Mouse (Mus musculus): ENCODE measurements around the gene Sema3g.

Sema3g gene

GRCm38 (mm10) chr14:31197547-31198516, 19.8 kb upstream of the Sema3g start:
- DNase-seq, result no peak

DNA sequence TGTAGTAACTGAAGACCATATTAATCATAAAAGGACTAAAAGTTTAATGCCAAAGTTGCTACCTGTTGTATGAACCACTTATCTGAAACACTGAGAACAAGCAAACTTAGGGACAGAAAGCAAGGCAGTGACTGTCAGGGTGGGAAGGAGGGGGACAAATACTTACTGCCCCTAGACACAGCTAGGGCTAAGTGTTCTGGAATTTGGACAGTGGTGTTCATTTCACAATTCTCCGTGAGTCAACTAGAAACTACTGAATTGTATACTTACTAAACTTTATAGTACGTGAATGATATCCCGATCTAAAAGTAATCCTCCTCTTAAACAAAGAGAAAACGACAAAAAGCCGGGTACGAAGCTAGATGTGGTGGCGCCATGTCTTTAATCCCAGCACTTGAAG, 18.1 kb upstream of the Sema3g start:
- no peak for DNase-seq

DNA sequence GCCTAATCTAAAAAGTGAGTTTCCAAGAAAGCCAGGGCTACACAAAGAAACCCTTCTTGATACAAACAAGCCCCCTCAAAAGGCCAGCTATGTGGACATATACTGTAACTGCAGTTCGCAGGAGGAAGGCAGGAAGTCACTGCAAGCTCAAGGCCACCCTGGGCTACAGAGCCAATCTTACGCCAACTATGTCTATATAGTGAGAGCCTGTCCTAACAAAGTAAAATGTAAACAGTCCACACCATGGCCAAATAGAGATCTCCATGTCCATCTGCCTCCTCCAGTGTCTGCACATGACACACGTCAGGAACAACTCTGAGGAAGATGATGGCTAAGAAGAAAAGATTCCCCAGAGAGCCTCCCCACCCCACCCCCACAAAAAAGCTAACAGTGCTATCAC, 17.6 kb upstream of the Sema3g start:
- DNase-seq, result no peak

DNA sequence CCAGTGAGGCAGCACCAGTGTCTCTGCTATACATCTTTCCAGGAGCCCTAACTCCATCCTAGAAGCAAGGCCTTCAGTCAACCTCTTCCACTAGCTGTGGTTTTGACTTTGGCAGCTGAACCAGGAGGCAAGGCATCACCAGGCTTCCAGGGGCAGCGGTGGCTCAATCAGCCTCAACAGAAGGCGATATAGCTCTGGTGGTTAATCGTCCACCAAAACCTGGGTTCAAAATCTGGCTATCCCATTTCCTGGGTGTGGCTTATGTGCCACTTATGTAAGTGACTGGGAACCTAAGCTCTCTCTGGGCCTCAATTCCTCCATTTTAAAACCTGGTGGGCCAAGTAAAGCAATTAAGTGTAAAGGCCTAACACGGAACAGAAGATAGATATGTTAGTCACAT, 12.8 kb upstream of the Sema3g start:
- no peak for DNase-seq

DNA sequence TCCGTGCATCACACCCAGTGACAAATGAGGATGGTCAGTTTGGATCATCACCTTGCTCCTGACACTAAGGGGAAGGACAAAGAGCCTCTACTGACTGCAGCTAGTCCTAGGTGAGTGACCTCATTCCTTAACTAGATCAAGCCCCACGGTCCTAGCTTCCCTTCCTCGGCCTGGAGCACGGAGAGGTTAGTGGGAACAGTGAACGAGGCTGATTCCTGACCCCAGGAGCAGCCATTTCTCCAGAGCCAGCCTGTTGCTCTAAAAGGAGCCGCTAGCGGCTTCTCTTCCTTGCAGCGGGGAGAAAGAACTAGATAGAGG, 12.5 kb upstream of the Sema3g start:
- no peak for DNase-seq

DNA sequence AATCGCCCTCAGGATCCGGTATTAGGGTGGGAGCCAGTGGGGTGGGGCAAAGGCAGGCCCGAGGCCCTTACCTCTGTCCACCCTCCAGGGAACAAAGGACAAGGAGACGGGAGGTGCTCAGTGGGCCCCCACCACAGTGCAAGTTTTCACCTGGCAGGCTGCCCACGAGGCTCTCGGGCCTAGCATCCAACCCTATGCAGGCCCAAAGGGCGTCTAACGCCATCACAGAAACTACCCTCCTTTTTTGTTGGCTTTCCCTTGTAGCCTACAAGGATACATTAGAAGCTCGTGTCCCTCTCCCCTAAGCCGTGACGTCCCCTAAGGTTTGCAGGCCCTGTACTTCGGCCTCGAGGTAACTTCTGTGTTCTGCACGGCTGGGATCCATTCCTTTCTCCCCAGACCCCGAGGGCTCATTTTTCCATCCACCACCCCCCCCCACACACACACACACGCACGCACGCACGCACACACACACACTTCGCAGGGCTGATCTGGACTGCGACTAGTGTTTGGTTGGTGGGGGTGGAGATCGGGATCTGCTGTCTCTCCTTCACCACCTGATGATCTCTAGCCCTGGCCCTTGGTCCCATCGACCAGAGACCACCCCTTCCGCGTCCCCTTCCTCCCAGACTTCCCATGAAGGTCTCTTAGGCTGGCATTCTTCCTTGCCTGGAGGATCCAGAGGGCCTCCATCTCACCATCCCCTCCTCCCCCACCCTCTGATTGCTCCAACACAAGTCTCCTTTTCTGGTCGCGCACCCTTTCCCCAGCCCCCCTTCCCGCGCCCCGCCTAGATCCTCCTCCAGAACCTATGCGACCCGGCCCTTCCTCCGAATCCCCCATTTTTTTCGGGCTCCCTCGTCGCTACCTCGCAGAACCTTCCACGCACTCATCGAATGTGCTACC, 11.8 kb upstream of the Sema3g start:
- DNase-seq, result peak; percentile 60

- peak; percentile 96 for DNase-seq
Observed at GRCm38 (mm10) chr14:31206472-31206981, 11.1 kb upstream of the Sema3g start.

GRCm38 (mm10) chr14:31207070-31207830, 10.4 kb upstream of the Sema3g start:
- DNase-seq, result peak; percentile 35

DNA sequence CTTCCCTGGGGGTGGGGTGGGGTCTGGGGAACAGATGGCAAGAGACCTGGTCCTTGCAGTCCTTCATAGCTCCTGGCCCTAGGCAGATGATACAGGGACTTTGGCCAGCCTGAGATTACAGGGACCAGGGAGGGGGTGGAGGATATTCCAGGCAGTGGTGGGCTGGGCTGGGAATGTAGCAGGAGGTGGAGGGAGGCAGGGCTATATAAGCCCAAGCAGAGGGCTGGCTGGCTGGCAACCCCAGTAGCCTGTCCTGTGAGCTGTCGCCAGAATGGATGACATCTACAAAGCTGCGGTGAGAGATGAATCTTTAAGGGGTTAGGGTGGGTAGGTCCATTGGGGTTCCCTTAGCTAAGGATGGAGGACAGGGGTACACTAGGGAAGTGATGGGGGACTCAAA, 9.6 kb upstream of the Sema3g start, which contains the start of gene Tnnc1:
Tnnc1 (plus strand) TSS at position 229 of the 400 bp plus-strand sequence.
- no peak for DNase-seq

- no peak for DNase-seq
Observed at GRCm38 (mm10) chr14:31209133-31209557, 8.5 kb upstream of the Sema3g start.

- DNase-seq, result no peak
Observed at GRCm38 (mm10) chr14:31211854-31212253, 5.8 kb upstream of the Sema3g start.

DNA sequence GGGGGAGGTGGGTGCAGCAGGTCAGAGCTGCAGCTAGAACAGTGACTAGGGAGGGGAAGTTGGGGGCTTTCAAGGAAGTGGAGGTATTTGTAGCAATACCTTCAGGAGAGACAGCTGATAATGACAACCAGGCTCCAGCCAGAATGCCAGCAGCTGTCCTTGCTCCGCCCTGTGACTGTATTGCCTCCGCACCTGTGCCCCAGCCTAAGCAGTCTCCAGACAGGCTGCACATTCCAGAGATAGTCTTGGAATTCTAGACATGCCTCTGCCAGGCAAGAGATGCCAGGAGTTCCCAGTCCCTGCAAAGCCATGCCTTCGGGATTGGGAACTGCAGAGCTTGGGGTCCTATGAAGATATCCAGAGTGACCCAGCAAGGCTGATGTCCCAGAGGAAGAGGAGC, 5.2 kb upstream of the Sema3g start:
- DNase-seq, result no peak

GRCm38 (mm10) chr14:31213868-31214267, 3.8 kb upstream of the Sema3g start:
- DNase-seq, result no peak

- DNase-seq, result no peak
Observed at GRCm38 (mm10) chr14:31214684-31215083, 3.0 kb upstream of the Sema3g start.

DNA sequence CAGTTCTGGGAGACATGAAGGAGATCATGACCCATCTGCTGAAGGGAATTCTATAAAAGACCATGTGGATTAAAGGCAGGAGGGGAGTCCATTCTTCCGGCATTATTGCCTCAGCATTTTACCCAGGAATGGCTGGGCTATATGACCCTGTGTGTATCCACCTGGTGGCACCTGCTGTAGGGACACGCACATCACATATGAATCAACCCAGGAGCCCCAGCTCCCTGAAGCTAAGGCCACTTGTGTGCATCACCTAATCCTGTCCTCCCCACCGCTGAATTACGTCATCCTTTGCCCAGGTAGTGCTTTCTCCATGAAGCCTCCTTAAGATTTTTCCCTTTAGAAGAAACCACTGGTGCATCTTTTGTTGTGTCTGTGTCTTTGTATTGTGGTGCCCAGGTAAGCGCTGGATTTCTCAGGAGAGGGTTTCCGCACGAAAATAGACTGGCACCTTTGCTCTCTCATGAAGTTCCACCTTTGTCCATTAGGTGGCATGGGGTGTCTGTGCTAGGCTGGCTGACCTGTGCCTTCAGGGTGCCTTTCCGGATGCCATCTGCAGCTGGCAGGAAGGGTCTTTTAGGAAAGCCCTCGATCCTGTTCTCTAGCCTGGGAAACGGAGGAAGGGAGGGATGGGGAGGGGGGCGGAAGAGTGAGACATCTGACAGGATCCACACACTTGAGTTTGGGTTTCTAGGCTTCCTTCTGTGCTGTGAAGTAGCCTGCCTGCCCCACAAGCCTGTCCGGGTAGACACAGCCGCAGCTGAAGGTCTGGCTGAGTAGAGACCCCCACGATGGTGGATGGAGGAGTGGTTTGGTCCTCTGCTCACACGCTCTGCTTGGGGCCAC, 2.3 kb upstream of the Sema3g start:
- DNase-seq, result peak; percentile 75

DNA sequence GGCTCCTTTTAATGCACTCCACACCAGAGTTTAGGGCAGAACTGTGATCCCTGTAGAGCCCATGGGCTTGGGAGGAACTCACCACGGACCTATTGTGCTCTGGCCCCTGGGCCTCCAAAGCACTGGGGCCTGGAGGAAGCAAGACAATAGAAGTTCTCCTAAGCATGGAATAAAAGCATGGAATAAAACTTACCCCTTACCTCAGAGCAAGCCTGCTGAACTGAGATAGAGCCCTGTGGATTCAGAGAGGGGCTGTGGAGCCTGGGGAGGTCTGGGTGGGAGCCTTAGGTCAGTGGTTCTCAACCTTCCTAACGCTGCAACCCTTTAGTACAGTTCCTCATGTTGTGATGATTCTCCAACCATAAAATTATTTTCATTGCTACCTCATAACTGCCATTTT, 814 bp upstream of the Sema3g start, which contains the start of gene Nisch:
Nisch (minus strand) TSS at position 101 of the 400 bp plus-strand sequence.
- DNase-seq, result no peak

GRCm38 (mm10) chr14:31226978-31227377, 9.3 kb downstream of the Sema3g start:
- no peak for DNase-seq

DNA sequence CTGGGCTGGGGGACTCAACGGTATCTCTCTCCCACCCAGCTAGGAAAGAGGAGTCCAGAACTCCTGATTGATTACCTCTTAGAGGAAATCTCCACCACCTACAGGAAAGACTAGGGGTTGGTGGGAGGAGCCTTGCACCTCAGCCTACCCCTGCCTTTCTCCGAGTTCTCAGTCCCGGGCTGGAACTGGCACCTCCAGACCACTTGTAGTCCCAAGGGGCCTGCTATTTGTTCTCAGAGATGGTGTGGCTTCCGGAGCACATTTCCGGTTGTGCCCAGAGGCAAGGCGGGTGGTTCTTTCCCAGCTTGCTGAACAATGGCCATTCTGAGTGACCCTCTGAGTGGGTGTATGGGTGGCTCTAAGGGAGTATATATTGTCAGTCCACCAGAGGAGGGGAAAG, 10.6 kb downstream of the Sema3g start:
- no peak for DNase-seq

GRCm38 (mm10) chr14:31230442-31230841, 12.8 kb downstream of the Sema3g start:
- no peak for DNase-seq

DNA sequence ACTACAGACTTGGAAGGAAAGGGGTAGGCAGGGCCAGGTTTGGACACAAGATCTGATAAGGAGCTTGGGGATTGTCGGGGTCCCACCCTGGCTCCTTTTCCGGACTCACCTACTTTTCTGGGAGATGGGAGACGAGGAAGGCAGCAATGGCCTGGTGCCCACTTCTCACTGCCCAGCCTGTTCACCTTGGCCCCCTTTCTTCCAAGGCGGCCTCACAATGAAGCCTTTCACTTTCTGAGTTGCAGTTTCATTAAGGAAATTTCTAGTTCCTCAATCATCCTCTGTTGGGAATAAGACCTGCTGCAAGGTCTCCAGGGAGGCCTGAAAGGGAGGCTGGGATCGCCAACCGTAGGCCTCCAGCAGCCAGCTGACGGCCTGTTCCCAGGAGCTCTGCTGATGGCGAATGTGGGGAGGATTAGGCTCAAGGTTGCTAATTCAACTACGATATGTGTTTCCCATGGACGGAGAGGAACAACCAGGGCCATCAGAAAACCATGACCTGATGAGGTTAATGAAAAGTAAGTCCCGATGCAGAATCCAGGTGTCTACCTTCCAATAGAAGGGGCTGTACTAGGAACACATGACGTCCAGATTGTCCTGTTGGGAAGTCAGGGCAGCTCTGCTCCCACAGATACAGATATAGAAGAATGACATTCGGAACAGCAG, 14.9 kb downstream of the Sema3g start:
- no peak for DNase-seq
